Mouse (Mus musculus) brown adipose tissue, adult 24 weeks (tissue): ENCODE results near the gene Ccdc174. TPM values are rescaled to one million over a fixed set of nuclear protein-coding genes. Genes with fewer than 3 reads are reported as not detected.
A peak's percentile ranks its signal among the peaks of the same experiment; 100 is the strongest.

Source experiments
- H3K27ac ChIP-seq: fragments of 200-500 bp; replicated peaks from 2 replicates; pipeline ENCODE4 v1.5.1; 2012; ENCODE audit warnings: low read depth, mild to moderate bottlenecking, low read length
- H3K4me1 ChIP-seq: fragments of 200-500 bp; 2 replicates; pipeline ENCODE4 v1.6.1; 2012; ENCODE audit warnings: low read length, mixed read lengths; ENCODE audit not compliant: control insufficient read depth, insufficient read depth, insufficient read length
- H3K4me3 ChIP-seq: fragments of 200-500 bp; 2 replicates; pipeline ENCODE4 v1.5.1; 2012; ENCODE audit warnings: low read depth, mild to moderate bottlenecking, low read length, moderate library complexity; ENCODE audit not compliant: insufficient read depth
- polyA plus RNA-seq: library from polyadenylated mRNA; stranded (reverse); fragments of >200 nt; gene quantifications from 2 replicates; pipeline ENCODE4 v1.2.4, GENCODE M21; 2012; ENCODE audit not compliant: missing spikeins, insufficient read depth, insufficient read length

Gene Ccdc174
- 16.1 and 16.5 TPM in 2 replicates for polyA plus RNA-seq

- Histone ChIP-seq H3K4me3 (peak within 1 kb of the TSS; percentile 70), H3K27ac (peak within 1 kb of the TSS; percentile 50), H3K4me1 (no peaks in the 10 kb centered on the region)
Measured at GRCm38 (mm10) chr6:91877885-91878651, at the start of gene Ccdc174. Ccdc174 (plus strand) TSS chr6:91878053.

- no peaks in the 10 kb centered on the region for H3K4me1 ChIP-seq
- H3K27ac ChIP-seq: no peak overlapping the region
- no peak overlapping the region for H3K4me3 ChIP-seq
Measured at GRCm38 (mm10) chr6:91832863-91833440, 44.9 kb upstream of the Ccdc174 start.

GRCm38 (mm10) chr6:91839010-91839871 is 38.6 kb upstream of the Ccdc174 start:
- Histone ChIP-seq H3K4me3 (no peak overlapping the region), H3K4me1 (no peaks in the 10 kb centered on the region), H3K27ac (no peak overlapping the region)

GRCm38 (mm10) chr6:91842897-91843627 is 34.8 kb upstream of the Ccdc174 start:
- no peaks in the 10 kb centered on the region for H3K4me1 ChIP-seq
- peak overlapping the region; percentile 17 for H3K4me3 ChIP-seq

GRCm38 (mm10) chr6:91843628-91844153 is 34.2 kb upstream of the Ccdc174 start:
- Histone ChIP-seq H3K27ac (no peak overlapping the region), H3K4me3 (peak overlapping the region; percentile 17), H3K4me1 (no peaks in the 10 kb centered on the region)

More at GRCm38 (mm10) chr6:91842897-91843627, 34.8 kb upstream of the Ccdc174 start:
- no peak overlapping the region for H3K27ac ChIP-seq

GRCm38 (mm10) chr6:91852550-91852949 is 25.3 kb upstream of the Ccdc174 start:
- Histone ChIP-seq H3K27ac (no peak overlapping the region), H3K4me3 (no peak overlapping the region), H3K4me1 (no peaks in the 10 kb centered on the region)

DNA sequence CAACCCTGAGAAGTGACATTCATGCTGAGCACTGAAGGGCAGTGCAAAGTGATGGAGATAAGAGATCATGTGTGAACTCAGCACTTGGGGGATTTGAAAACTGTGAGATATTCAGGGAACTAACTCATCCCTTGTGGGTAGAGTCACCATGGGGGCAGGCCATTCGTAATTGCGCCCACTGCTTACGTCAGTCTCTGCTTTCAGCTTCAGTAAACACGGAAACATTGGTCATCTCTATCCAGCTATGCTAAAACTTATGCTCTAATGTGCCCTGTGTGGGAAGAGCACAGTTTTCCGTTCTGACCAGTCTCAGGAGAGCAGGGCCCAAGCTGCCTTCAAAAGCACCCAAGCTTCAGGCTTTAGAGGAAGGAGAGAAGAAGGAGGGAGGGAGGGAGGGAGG is 19.5 kb upstream of the Ccdc174 start:
- no peak overlapping the region for H3K4me3 ChIP-seq
- H3K27ac ChIP-seq: no peak overlapping the region
- H3K4me1 ChIP-seq: no peaks in the 10 kb centered on the region

DNA sequence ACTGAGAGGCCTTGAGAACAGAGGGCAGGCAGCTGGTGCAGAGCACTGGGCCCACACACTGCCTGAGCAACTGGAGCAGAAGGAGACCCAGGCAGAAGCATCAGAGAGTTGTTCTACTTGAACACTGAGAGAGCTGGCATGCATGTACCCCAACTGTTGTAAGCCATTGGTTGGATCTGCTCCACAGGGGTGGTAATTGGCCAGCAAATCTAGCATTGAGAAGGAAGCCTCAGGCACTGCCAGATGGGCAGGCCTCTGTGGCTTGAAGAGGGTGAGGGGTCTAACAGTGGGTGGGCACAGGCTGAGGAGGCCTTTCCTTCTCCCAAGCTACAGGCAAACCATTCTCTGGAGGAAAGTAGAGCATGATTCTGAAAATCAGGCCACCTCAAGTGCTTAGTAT is 15.0 kb upstream of the Ccdc174 start:
- H3K4me1 ChIP-seq: no peaks in the 10 kb centered on the region
- no peak overlapping the region for H3K27ac ChIP-seq
- no peak overlapping the region for H3K4me3 ChIP-seq

DNA sequence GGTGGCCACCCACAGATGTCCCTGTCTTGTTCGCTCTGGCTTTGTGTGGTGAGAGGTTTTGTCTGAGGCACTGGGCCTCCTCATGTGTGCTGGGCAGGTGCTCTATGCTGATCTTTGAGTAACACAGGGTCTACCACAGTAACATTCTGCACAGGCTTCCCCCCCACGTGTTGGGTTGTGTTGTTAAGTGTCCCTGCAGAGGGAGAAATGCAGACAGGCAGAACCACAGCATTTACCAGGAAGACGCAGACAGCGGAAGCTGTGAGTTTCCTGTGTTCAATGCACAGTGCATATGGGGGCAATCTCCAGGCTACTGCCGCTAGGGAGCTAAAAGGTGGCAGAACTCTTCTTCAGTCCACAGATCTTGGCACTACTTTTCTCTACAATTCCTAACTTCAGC is 13.3 kb upstream of the Ccdc174 start:
- Histone ChIP-seq H3K27ac (no peak overlapping the region), H3K4me3 (no peak overlapping the region), H3K4me1 (no peaks in the 10 kb centered on the region)

GRCm38 (mm10) chr6:91865601-91866000 is 12.3 kb upstream of the Ccdc174 start:
- H3K4me1 ChIP-seq: no peaks in the 10 kb centered on the region
- no peak overlapping the region for H3K4me3 ChIP-seq
- H3K27ac ChIP-seq: no peak overlapping the region

DNA sequence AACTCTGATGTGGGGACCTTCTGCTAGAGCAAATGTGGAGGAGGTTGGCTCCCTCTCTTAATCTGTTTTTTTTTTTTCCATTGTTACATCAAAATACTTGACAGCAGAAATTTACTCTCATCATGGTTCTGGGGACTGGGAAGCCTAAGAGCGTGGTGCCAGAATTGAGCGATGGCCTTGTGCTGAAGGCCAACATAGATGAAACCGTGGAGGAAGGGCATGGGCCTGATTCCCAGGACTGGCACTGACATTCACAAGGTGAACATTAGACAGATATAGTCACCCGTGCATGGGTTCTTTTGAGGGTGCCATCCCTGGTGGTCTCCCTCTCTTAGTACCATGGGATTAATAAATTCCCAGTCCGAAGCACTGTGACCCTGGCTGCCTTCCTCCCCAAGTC is 9.8 kb upstream of the Ccdc174 start:
- no peak overlapping the region for H3K27ac ChIP-seq
- no peaks in the 10 kb centered on the region for H3K4me1 ChIP-seq
- H3K4me3 ChIP-seq: no peak overlapping the region

DNA sequence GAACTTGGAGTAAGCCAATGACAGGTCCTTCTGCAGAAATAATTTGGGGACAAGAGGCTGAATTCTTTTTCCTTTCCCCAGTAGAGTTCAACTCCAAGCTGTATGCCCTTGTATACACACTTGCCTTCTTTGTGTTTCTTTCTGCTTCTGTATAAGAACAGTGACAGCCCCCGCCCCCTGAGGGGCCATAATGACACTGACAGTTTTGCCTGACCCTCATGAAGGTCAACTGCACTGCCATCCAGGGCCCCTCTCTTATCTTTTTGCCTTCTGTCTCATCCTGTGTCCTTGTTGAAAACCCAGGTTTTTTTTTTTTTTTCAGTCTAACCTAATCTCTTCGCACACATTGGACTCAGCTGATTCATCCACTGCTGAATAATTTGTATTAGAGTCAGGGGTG is 5.1 kb upstream of the Ccdc174 start:
- no peaks in the 10 kb centered on the region for H3K4me1 ChIP-seq
- no peak overlapping the region for H3K27ac ChIP-seq
- no peak overlapping the region for H3K4me3 ChIP-seq

- no peaks in the 10 kb centered on the region for H3K4me1 ChIP-seq
- H3K27ac ChIP-seq: no peak overlapping the region
Measured at GRCm38 (mm10) chr6:91883859-91884258, 6.0 kb downstream of the Ccdc174 start.

GRCm38 (mm10) chr6:91889255-91889906 is 11.5 kb downstream of the Ccdc174 start:
- no peak overlapping the region for H3K4me3 ChIP-seq
- H3K27ac ChIP-seq: no peak overlapping the region
- no peaks in the 10 kb centered on the region for H3K4me1 ChIP-seq

More at GRCm38 (mm10) chr6:91883859-91884258, 6.0 kb downstream of the Ccdc174 start:
- H3K4me3 ChIP-seq: no peak overlapping the region
